Mouse (Mus musculus): ENCODE results near the gene Cct3. TPM values are rescaled to one million over a fixed set of nuclear protein-coding genes. Genes with fewer than 3 reads are reported as not detected.
A peak's percentile ranks its signal among the peaks of the same experiment; 100 is the strongest.
"Not testable (repeated sequence)": the region's sequence is repeated elsewhere in the genome, so short reads cannot be mapped to it uniquely, and the experiment has no call there.

The Cct3 gene
- polyA plus RNA-seq, 1 experiment: 168 TPM

DNA sequence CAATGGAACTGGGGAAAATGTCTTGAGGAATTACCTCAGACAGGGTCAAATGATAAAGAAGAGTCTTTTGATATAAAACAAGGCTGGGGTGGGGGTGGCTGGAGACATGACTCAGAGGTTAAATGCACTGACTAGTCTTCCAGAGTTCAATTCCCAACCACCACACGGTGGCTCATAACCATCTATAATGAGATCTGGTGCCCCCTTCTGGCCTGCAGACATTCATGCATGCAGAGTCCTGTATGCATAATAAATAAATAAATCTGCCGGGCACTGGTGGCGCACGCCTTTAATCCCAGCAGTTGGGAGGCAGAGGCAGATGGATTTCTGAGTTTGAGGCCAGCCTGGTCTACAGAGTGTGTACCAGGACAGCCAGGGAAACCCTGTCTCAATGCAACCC is 4.9 kb upstream of the Cct3 start:
- DNase-seq (ENCODE audit: low spot score): no peak

DNA sequence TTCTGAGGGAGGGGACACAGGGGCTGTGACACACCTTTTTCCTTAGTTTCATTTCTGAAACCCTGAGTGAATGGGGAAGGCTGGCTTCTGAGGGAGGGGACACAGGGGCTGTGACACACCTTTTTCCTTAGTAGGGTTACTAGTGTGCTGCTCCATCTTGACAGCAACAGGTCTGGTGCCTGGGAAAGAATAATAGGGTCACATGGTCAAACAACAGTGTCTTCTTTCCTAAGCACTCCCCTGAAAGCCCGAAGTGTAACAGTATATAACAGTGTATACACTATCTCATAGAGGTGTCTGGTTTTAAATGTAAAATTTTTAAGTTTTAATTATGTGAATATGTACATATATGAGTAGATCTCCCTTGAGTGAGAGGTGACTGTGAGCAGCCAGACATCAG is 1.6 kb upstream of the Cct3 start:
- not testable (repeated sequence) for DNase-seq (ENCODE audit: low spot score)

DNA sequence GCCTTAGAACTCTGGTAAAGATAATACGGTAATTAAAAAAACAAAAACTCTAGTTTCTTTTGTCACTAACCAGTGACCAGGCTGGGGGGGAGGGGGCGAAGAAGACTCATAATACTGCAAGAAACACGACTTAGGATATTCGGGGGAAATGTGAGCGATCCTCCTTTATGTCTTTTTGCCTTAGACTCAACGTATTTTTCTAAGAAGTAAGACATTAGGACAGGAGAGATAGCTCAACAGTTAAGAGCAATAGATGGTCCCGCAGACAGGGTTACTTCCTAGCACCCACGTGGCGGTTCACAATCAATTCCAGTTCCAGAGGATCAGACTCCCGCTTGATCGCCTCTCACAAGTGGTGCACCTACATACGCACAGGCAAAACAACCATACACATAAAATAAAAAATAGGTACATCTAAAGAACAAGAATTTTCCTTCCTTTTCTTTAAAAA is 781 bp upstream of the Cct3 start:
- no peak for DNase-seq (ENCODE audit: low spot score)

DNA sequence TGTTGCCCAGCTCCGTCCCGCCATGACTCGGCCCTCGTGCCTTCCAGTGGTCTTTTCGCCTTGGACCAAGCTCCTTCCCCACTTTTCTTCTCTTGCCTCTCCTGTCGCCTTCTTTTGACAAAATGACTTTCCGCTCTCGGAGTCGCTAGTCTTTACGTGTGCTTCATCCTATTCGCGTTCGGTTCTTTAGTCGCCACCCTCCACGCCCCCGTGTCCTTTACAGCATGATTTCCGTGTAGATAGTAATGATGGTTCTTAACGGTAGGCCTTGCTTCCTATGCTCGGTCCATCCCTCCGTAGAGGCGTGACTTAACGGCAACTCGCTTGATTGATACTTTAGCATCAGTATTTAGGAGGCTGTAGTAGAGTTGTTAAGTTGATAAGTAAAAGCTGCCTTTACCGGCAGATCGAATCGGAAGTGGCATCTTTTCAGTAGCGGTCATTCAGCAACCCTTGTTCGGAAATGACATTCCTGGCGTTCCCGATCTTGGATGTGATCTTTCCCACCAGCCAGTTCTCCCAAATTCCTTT is 470 bp downstream of the Cct3 start:
- DNase-seq (ENCODE audit: low spot score): no peak

DNA sequence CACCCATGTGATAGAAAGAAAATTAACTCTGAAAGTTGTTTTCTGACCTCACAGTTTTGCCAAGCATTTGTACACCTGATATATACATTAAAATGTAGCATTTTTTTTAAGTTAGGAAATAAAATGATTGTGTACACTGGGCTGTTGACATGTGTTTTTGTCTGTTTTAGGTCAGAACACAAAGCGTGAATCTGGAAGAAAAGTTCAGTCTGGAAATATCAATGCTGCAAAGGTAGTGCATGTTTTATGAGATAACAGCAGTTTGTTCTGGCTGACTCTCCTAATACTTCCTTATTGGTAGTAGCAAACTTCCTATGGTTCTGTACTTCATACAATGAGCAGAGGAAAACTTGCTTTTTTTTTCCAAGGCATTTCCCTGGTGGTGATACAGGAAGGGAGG is 2.3 kb downstream of the Cct3 start:
- no peak for DNase-seq (ENCODE audit: low spot score)

DNA sequence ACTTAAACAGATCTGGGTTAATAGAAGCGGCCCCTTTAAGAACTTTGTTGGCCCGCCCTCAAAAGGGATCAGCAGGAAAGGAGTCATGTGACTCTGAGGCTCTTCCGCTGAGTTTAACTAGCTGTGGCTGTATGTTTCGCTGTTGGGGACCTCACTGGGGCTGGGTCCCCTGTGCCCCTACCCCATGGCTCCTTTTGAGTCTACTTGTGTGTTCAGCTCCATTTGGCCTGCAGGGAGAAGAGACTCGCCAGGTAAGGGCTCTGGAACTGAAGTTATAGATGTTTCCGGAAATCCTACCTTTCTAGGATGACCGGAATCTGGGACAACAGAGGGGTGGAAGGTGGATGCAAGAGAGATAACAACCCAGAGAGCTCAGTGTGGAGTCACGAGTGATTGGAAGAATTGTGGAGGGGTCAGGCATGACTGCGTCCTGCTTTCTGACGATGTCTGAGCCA is 28.1 kb downstream of the Cct3 start, which contains the start of gene Glmp:
Glmp (plus strand) TSS at position 73 of the 455 bp plus-strand sequence.
- peak; percentile 31 for DNase-seq (ENCODE audit: low spot score)

DNA sequence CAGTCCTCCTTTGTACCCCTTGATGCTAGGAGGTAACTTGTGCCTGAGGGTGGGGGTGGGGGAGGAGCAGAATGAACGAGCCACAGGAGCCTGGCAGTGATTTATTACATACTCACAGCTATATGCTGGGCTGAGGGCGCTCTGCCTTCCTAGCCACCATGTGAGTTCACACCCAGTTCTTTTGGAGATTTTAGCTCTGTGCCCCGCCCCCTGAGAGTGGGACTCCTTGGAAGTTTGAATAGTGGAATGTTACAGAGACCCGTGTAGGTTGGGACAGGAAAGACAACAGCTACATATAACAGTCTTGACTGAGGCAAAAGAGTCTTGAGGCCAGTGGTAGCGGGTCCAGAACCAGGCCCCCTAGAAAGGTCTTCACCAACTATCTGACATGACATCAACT is 32.0 kb downstream of the Cct3 start:
- DNase-seq (ENCODE audit: low spot score): no peak

DNA sequence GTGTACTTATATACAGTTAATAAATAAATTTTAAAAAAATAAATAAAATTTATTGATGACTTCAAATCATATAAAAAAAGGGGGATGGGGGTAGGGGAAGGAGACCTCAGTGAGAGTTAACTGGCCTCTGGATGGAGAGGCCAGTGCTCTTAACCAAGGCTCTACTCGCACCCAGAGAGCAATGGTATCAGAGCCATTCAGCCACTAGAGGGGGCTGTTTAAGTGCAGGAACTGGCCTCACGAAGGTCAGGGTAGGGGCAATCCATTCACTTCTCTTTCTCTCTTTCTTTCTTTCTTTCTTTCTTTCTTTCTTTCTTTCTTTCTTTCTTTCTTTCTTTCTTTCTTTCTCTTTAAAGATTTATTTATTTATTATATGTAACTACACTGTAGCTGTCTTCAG is 34.4 kb downstream of the Cct3 start:
- DNase-seq (ENCODE audit: low spot score): no peak

DNA sequence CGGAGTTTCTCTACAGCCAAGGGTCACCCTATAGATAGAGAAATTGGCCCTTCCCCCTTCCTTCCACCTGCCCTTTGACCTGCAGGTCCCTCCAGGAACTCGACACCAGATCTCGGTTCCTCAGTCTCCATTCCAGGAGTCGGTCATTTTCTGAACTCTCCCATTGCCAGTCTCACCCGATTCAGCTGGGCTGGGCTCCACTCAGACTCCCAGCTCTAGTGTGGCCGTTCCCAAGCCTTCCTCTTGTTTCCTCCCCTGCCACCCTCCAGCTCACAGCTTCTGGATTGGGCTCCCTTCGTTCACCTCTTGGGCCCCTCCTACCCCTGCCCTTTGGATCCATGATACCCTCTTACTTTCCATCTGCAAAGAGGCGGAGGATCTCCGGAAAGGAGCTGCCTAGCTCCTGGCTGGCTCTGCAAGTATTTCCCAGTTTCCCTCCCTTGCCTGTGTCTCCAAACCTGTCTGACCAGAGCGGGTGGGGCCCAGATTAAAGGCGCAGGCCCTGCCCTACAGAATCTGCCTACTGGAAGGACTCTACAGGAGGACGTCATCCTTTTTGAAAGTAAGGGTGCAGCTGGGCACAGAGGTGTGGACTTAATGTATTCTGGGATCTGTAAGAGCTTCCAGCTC is 37.2 kb downstream of the Cct3 start:
- no peak for DNase-seq (ENCODE audit: low spot score)

DNA sequence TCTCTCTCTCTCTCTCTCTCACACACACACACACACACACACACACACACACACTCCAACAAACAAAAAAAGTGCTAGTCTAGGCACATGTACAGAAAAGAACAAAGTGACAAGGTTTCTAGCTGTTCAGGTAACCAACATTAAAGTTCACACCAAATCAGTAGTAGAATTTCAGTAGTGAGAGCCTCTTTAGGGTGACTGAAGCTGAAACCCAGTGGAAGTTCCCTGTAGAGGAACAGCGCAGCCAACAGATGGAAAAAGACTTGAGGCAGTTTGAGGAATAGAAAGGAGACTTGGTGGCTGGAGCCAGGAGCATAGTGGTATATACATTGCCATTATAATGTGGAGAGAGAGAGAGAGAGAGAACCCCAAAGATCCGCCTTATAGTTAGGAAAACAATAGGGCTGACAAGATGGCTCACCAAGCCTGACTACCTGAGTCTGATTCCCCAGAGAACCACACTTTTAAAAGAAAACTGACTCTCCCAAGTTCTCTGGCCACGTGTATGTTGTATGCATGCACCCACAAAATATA is 38.1 kb downstream of the Cct3 start:
- no peak for DNase-seq (ENCODE audit: low spot score)

DNA sequence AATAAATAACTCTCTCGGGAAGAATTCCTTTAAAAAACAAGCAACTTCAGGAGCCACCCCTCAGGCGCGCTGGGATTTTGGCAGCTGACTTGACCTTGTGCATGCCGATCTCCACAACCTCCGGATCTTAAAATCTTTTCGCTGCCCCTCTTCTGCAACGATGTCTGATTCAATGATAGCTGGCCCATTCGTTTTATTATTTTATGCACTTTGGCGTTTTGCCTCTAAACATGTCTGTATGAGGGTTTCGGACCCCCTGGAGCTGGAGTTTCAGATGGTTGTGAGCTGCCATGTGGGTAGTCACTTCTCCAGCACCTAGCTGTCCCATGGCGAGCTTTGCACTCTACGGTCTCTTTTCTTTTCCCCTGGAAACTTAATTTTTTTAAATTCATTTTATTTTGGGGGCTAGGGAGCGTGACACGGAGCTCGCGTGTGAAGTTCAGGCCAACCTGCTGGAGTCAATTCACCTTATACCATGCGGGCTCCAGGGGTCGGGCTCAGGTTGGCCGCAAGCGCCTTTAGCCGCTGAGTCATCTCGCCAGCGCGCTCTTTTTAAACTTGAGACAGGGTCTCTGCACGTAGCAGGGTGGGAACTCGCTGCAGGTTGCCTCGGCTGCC is 38.6 kb downstream of the Cct3 start:
- no peak for DNase-seq (ENCODE audit: low spot score)

DNA sequence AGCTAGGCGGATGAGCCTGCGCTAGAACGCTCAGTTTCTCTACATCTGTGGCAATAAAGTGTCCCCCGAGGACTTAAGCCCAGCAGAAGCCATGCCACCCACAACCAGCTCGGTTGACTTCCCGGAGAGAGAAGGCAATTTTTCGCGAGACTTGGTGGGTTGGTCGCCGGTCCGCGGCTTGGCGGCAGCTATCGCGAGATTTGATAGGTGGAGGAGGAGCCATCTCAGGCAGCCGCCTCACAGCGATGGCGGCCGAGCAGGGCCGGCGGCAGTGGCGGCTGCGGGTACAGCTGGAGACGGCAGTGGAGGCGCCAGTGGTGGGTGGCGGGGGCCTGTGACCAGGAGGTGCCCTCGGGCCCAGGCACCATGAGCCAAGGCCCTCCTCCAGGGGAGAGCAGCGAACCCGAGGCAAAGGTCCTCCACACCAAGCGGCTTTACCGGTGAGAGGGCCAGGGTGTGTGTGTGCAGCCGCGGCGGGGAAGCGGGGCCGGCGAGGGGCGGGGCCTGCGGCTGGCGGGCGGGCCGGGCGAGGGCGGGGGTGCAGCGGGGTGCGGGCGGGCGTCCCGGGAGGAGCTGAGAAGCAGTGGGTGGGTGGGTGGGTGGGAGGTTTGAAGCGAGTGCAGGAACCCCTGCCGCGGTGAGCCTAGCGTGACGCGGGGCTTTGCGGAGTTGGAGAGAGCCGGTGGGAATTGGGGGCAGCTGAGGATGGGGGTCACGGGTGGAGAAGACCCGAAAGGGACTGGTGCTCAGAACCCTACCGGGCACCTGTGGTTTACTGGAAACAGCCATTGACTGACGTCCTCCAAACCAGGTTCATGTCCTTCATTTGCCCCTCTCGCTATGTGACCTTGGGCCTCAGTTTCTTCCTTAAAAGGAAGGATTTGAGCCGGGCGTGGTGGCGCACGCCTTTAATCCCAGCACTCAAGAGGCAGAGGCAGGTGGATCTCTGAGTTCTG is 39.4 kb downstream of the Cct3 start, which contains the start of the genes Tmem79 and Smg5:
Tmem79 (minus strand) TSS at position 91 of the 956 bp plus-strand sequence.
Smg5 (plus strand) TSS at position 203 of the 956 bp plus-strand sequence.
- peak; percentile 97 for DNase-seq (ENCODE audit: low spot score)

DNA sequence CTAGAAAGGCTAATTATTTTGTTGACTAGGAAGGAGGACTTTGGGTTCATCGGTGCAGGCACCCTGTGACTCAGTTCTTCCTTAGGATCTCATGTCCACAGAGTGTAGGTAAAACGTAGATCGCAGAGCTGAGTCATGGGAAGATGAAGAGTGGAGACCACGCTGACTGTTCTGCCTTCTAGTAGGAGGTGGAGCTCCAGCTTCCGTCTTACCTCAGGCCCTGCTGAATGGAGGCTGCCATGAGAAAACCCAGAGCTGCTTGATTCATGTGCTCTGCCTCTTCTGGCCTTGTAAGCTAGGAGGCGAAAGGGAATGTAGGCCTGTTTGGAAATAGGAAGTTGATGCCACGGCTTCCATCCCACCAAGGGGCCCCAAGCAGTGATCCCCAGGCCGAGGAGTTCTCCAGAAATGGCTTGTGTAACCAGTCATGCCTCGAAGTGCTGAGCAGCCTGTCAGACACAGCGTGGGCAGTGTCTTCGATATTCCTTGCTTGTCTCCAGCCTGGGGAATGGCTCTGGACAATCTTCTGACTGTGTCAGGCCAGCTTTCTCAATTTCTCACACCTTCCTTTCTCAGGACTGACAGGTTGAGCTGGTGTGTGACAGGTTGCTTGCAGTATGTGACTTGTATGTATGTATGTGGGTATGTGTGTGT is 40.6 kb downstream of the Cct3 start:
- no peak for DNase-seq (ENCODE audit: low spot score)

DNA sequence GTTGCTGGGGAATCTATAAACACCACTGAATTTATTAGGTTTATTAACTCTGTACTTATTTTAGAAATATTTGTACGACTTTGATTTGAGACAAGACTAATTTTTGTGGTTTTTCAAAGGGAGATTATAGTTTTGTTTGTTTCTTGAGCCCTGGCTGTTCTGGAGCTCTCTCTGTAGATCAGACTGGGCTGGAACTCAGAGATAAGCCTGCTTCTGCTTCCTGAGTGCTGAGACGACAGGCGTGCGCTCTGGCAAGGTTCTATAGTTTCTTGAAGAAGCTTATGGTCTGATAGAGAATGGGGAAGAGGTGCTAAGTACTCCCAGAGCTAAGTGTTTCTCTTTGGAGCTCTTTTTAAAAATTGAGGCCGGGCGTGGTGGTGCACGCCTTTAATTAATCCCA is 41.4 kb downstream of the Cct3 start:
- DNase-seq (ENCODE audit: low spot score): no peak

DNA sequence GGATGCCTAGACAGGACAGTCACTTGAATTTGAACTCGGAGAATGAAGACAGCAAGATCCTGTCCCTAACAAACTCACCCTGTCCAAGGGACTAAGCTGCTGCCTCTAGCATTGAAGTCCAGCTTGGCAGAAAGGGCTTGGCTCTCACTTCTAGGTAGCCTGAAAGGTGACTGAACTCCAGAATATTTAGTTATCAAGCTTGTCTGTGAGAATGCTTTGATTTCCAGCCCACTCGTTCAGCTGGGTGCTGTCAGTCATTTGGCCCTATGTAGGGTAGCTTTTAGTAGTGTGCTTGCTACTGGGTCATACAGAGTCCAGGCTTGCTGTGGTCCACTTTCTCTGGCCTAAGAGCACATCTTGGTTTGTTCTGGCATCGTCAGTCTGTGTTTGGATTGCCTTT is 42.1 kb downstream of the Cct3 start:
- DNase-seq (ENCODE audit: low spot score): no peak

DNA sequence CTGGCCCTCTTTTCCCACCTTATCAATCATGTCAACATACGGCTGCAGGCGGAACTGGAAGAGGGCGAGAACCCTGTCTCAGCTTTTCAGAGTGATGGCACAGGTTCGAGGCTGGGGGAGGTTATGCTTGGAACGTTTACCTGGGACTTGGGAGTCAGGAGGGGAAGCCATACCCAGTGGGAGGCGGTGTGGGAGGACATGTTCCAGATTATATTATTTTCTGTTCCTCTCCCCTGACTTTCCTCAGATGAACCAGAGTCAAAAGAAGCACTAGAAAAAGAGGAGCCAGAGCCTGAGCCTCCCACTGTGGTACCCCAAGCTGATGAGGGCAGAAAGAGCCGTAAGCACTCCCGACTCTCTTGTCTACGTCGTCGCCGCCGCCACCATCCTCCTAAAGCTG is 53.8 kb downstream of the Cct3 start:
- no peak for DNase-seq (ENCODE audit: low spot score)

DNA sequence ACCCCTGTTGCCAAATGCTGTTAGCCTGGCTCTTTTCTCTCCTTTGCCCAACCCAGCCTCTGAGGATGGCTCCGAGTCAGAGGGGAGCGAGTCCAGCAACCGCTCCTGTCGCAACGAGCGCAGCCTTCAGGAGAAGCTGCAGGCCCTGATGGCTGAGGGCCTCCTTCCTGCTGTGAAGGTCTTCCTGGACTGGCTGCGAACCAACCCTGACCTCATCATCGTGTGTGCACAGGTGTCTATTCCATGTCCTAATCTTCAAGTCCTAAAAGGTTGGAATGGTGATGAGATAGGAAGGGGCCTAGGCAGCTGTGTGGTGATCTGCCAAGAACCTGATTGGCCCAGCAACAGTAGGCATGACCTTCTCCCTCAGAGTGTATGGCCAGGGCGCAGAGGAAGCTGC is 56.0 kb downstream of the Cct3 start:
- no peak for DNase-seq (ENCODE audit: low spot score)

DNA sequence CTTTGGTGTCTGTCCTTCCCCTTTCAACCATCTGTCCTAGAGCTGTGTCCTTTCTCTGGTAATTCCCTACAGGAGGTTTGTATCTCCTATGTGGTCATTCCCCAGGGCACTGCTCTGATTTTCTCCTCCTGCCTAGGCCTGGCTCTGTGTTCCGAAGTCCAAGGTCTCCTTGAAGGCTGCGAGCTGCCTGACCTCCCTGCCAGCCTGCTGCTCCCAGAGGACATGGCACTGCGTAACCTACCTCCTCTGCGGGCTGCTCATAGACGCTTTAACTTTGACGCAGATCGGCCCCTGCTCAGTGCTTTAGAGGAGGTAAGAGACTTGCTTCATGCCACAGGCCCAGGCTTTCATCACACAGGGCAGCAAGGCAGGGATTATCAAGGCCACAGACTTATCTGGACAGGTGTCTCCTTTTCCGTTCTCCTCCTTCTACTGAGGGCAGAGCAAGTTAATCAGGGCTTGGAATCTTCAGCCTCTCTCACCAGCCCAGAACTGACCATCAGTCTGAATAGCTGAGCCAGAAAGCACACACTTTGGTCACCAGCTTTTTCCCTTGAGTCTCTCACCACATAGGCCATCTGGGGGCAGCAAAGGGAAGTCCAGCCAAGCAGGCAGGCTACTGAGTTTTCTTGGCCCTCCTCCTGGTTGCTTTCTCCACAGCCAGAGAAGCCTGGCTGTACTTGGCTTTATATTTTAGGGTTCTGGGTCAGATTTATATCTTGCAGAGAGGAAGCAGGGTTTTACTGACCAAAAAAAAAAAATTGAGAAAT is 57.7 kb downstream of the Cct3 start:
- DNase-seq (ENCODE audit: low spot score): no peak

DNA sequence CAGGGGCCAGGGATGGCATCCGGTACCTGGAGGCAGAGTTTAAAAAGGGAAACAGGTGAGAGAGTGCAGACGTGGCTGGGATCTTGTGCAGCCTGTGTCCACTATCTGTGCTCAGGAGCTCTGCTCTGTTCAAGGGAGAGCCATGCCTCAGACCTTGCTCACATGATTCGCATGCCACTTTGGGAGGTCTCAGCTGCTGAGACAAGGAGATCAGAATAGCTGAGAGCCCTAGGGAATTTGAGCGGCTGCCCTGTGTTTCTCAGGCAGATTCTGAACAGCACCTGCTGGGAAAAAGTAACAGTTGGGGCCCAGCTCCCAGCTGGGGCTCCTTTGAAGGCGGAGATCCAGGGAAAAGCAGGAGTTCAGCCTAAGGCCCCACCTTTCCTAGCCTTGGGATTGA is 62.7 kb downstream of the Cct3 start:
- DNase-seq (ENCODE audit: low spot score): no peak

DNA sequence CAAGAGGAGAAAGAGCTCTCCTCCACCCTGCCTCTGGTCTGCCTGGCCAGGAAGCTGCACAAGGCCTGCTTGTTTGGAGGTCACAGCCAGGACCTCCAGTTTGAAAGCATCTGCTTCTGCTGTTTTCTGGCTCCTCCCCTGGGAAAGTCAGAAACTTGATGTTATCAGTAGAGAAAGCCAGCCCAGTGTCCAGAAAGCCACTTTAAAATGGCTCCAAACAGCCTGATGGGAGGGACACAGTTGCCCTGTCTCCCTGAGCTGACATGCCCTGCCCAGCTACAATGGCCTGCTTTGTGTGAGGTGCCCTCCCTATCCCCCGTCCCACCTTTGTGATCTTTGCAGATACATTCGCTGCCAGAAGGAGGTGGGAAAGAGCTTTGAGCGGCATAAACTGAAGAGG is 63.1 kb downstream of the Cct3 start:
- DNase-seq (ENCODE audit: low spot score): no peak

DNA sequence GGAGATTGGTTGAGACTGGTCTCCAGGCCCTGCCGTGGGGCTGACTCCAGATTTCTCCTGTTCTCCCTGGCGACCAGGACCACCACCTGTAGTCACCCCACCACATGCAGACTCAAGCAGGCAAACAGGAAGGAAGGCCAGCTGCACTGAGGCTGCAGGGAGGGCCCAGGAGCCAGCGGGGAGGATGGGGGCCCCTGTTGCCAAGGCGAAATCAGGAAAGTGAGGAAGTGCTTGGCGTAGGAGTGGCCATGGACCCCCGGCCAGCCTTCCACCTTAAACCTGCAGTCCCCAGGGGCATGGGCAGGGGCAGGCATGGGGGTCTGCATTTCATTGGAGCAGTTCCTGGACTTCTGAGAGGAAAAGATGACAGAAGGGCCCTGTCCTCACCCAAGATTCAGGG is 64.2 kb downstream of the Cct3 start:
- DNase-seq (ENCODE audit: low spot score): no peak
